Mouse (Mus musculus) CH12.LX (cell line): ENCODE measurements around the gene Capsl. TPM values are rescaled to one million over a fixed set of nuclear protein-coding genes. Genes with fewer than 3 reads are reported as not detected.

Experiments used
- DNase-seq: peaks from one replicate; pipeline ENCODE4 v3.0.0-alpha.2; 2013; ENCODE audit errors: extremely low read depth
- H3K27ac ChIP-seq: 2 replicates; pipeline ENCODE4 v1.5.1; 2012; ENCODE audit warnings: low read depth, mild to moderate bottlenecking, control low read depth, moderate library complexity; ENCODE audit not compliant: insufficient read depth
- H3K27me3 ChIP-seq: replicated peaks from 2 replicates; pipeline ENCODE3; 2012; ENCODE audit warnings: inconsistent platforms
- H3K36me3 ChIP-seq, 2 experiments: replicated peaks in 1 of 2; 2 replicates each; pipeline versions ENCODE3 to v1.6.1; 2012; ENCODE audit warnings: inconsistent platforms in 1 of 2, low read length in 1 of 2, mild to moderate bottlenecking in 1 of 2, mixed read lengths in 1 of 2, moderate library complexity in 1 of 2; ENCODE audit not compliant: control insufficient read depth in 1 of 2, insufficient read depth in 1 of 2
- H3K4me1 ChIP-seq, 2 experiments: 2 replicates each; pipeline ENCODE4 v1.6.1; 2012; ENCODE audit warnings: inconsistent platforms in 1 of 2, moderate library complexity in 1 of 2; ENCODE audit not compliant: insufficient read depth in 2 of 2, control insufficient read depth in 1 of 2
- H3K4me2 ChIP-seq: 2 replicates; pipeline ENCODE4 v1.6.1; 2012; ENCODE audit warnings: low read depth, mild to moderate bottlenecking, control low read depth; ENCODE audit not compliant: poor library complexity, insufficient read depth, severe bottlenecking
- H3K4me3 ChIP-seq, 3 experiments: fragments of 150-350 bp in 1 of 3; sonication (generic) in 1 of 3; replicated peaks in 1 of 3; 2 replicates each; pipeline versions ENCODE3 to v1.5.1; 2011 to 2012; ENCODE audit warnings: low read depth in 2 of 3, low read length in 2 of 3, mild to moderate bottlenecking in 2 of 3, moderate library complexity in 2 of 3, control low read depth in 1 of 3, improper control_type of control experiment in 1 of 3, inconsistent platforms in 1 of 3, mixed read lengths in 1 of 3; ENCODE audit not compliant: poor library complexity in 1 of 3
- H3K79me2 ChIP-seq: replicated peaks from 2 replicates; pipeline ENCODE4 v1.6.1; 2012; ENCODE audit warnings: mild to moderate bottlenecking, moderate library complexity; ENCODE audit not compliant: control insufficient read depth, poor library complexity, insufficient read depth, severe bottlenecking; ENCODE audit errors: extremely low read depth
- H3K9ac ChIP-seq: 2 replicates; pipeline ENCODE4 v1.6.1; 2012; ENCODE audit warnings: low read depth, mild to moderate bottlenecking, control low read depth, moderate library complexity; ENCODE audit not compliant: insufficient read depth
- H3K9me3 ChIP-seq: replicated peaks from 2 replicates; pipeline ENCODE3; 2012; ENCODE audit warnings: low read length, inconsistent platforms, mixed read lengths
- BHLHE40 ChIP-seq: IDR thresholded peaks from 2 replicates; pipeline ENCODE4 v1.6.1; 2011; ENCODE audit warnings: mild to moderate bottlenecking, low read depth, low read length, improper control_type of control experiment
- CHD1 ChIP-seq: IDR thresholded peaks from 2 replicates; pipeline ENCODE4 v1.6.1; 2012; ENCODE audit warnings: low read depth, low read length, improper control_type of control experiment, inconsistent platforms
- CHD2 ChIP-seq: IDR thresholded peaks from 2 replicates; pipeline ENCODE4 v1.6.1; 2011; ENCODE audit warnings: low read length, improper control_type of control experiment
- E2F4 ChIP-seq: IDR thresholded peaks from 2 replicates; pipeline ENCODE4 v1.6.1; 2011; ENCODE audit warnings: low read depth, low read length, improper control_type of control experiment; ENCODE audit not compliant: insufficient replicate concordance
- ELF1 ChIP-seq: IDR thresholded peaks from 2 replicates; pipeline ENCODE4 v1.6.1; 2014; ENCODE audit warnings: low read depth, mild to moderate bottlenecking, inconsistent platforms, low read length, improper control_type of control experiment
- EP300 ChIP-seq: IDR thresholded peaks from 2 replicates; pipeline ENCODE4 v1.6.1; 2011; ENCODE audit warnings: low read length, improper control_type of control experiment
- GABPA ChIP-seq: IDR thresholded peaks from 2 replicates; pipeline ENCODE4 v1.6.1; 2012; ENCODE audit warnings: low read depth, low read length, improper control_type of control experiment, inconsistent platforms; ENCODE audit not compliant: insufficient replicate concordance
- HCFC1 ChIP-seq: IDR thresholded peaks from 2 replicates; pipeline ENCODE4 v1.6.1; 2012; ENCODE audit warnings: low read depth, mild to moderate bottlenecking, inconsistent platforms, low read length, improper control_type of control experiment
- IRF4 ChIP-seq: IDR thresholded peaks from 2 replicates; pipeline ENCODE4 v1.6.1; 2014; ENCODE audit warnings: low read depth, mild to moderate bottlenecking, inconsistent platforms, low read length, improper control_type of control experiment
- JUN ChIP-seq: IDR thresholded peaks from 2 replicates; pipeline ENCODE4 v1.6.1; 2011; ENCODE audit warnings: low read depth, mild to moderate bottlenecking, low read length, improper control_type of control experiment, moderate library complexity; ENCODE audit not compliant: insufficient read depth
- JUND ChIP-seq: conservative IDR thresholded peaks from 2 replicates; pipeline ENCODE4 v1.6.1; 2011; ENCODE audit warnings: low read depth, low read length, improper control_type of control experiment
- MAX ChIP-seq: IDR thresholded peaks from 2 replicates; pipeline ENCODE4 v1.6.1; 2011; ENCODE audit warnings: low read length, improper control_type of control experiment
- MAZ ChIP-seq: IDR thresholded peaks from 2 replicates; pipeline ENCODE4 v1.6.1; 2012; ENCODE audit warnings: low read depth, mild to moderate bottlenecking, inconsistent platforms, low read length, improper control_type of control experiment, moderate library complexity
- MEF2A ChIP-seq: IDR thresholded peaks from 2 replicates; pipeline ENCODE4 v1.6.1; 2014; ENCODE audit warnings: low read depth, mild to moderate bottlenecking, inconsistent platforms, low read length, improper control_type of control experiment, borderline replicate concordance
- MXI1 ChIP-seq: IDR thresholded peaks from 2 replicates; pipeline ENCODE4 v1.6.1; 2011; ENCODE audit warnings: mild to moderate bottlenecking, low read depth, low read length, improper control_type of control experiment
- MYC ChIP-seq: IDR thresholded peaks from 2 replicates; pipeline ENCODE4 v1.6.1; 2011; ENCODE audit warnings: low read depth, mild to moderate bottlenecking, improper control_type of control experiment, low read length
- NELFE ChIP-seq: IDR thresholded peaks from 2 replicates; pipeline ENCODE4 v1.6.1; 2011; ENCODE audit warnings: low read depth, low read length, improper control_type of control experiment
- NRF1 ChIP-seq: IDR thresholded peaks from 2 replicates; pipeline ENCODE4 v1.6.1; 2014; ENCODE audit warnings: low read depth, mild to moderate bottlenecking, inconsistent platforms, low read length, improper control_type of control experiment, moderate library complexity
- POLR2A ChIP-seq: IDR thresholded peaks from 2 replicates; pipeline ENCODE4 v1.6.1; 2011; ENCODE audit warnings: low read depth, mild to moderate bottlenecking, improper control_type of control experiment, low read length
- POLR2AphosphoS2 ChIP-seq: IDR thresholded peaks from 2 replicates; pipeline ENCODE4 v1.6.1; 2011; ENCODE audit warnings: low read depth, low read length, improper control_type of control experiment
- RAD21 ChIP-seq: IDR thresholded peaks from 2 replicates; pipeline ENCODE4 v1.6.1; 2011; ENCODE audit warnings: low read depth, mild to moderate bottlenecking, low read length, improper control_type of control experiment, moderate library complexity
- RCOR1 ChIP-seq: conservative IDR thresholded peaks from 2 replicates; pipeline ENCODE4 v1.6.1; 2012; ENCODE audit warnings: low read depth, mild to moderate bottlenecking, inconsistent platforms, low read length, improper control_type of control experiment
- SIN3A ChIP-seq: IDR thresholded peaks from 2 replicates; pipeline ENCODE4 v1.6.1; 2012; ENCODE audit warnings: low read length, improper control_type of control experiment, inconsistent platforms
- SMC3 ChIP-seq: IDR thresholded peaks from 2 replicates; pipeline ENCODE4 v1.6.1; 2011; ENCODE audit warnings: low read depth, low read length, improper control_type of control experiment
- TBP ChIP-seq: conservative IDR thresholded peaks from 2 replicates; pipeline ENCODE4 v1.6.1; 2011; ENCODE audit warnings: low read depth, low read length, improper control_type of control experiment
- TCF12 ChIP-seq: IDR thresholded peaks from 2 replicates; pipeline ENCODE4 v1.6.1; 2014; ENCODE audit warnings: low read depth, mild to moderate bottlenecking, inconsistent platforms, low read length, improper control_type of control experiment
- UBTF ChIP-seq: IDR thresholded peaks from 2 replicates; pipeline ENCODE4 v1.6.1; 2012; ENCODE audit warnings: low read depth, mild to moderate bottlenecking, inconsistent platforms, low read length, improper control_type of control experiment, moderate library complexity
- USF2 ChIP-seq: conservative IDR thresholded peaks from 2 replicates; pipeline ENCODE4 v1.6.1; 2011; ENCODE audit warnings: low read depth, low read length, improper control_type of control experiment
- ZC3H11A ChIP-seq: IDR thresholded peaks from 2 replicates; pipeline ENCODE4 v1.6.1; 2012; ENCODE audit warnings: low read depth, mild to moderate bottlenecking, inconsistent platforms, low read length, improper control_type of control experiment
- ZKSCAN1 ChIP-seq: IDR thresholded peaks from 2 replicates; pipeline ENCODE4 v1.6.1; 2012; ENCODE audit warnings: low read depth, inconsistent platforms, low read length, improper control_type of control experiment, borderline replicate concordance
- ZMIZ1 ChIP-seq: IDR thresholded peaks from 2 replicates; pipeline ENCODE4 v1.6.1; 2012; ENCODE audit warnings: low read depth, mild to moderate bottlenecking, inconsistent platforms, low read length, improper control_type of control experiment
- ZNF384 ChIP-seq: IDR thresholded peaks from 2 replicates; pipeline ENCODE4 v1.6.1; 2012; ENCODE audit warnings: low read depth, low read length, improper control_type of control experiment, inconsistent platforms
- dilution Hi-C: fragments of 300-500 bp; cut with MboI; formaldehyde crosslinking; loops from 2 replicates; pipeline ENCODE4 v1.14.3; 2020; ENCODE audit warnings: low sequenced_read_pairs; ENCODE audit not compliant: extremely low pct_unique_long_range_greater_than_20kb, extremely low pct_ligation_motif_present
- in situ Hi-C: fragments of 300-500 bp; cut with MboI; formaldehyde crosslinking; loops from 3 replicates; pipeline ENCODE4 v1.14.3; 2019; ENCODE audit warnings: low sequenced_read_pairs, low pct_ligation_motif_present, low pct_unique_long_range_greater_than_20kb, mixed read lengths
- polyA plus RNA-seq: library from polyadenylated mRNA; unstranded; fragments of >175 nt; gene quantifications from 2 replicates; pipeline ENCODE4 v1.2.1, GENCODE M21; 2012; ENCODE audit warnings: low read depth; ENCODE audit not compliant: insufficient read length
- total RNA-seq, 2 experiments: library from RNA; depleted of rRNA; stranded (reverse); fragments of 300-350 nt in 1 of 2; fragments of >200 nt in 1 of 2; gene quantifications; 2 replicates each; pipeline ENCODE4 v1.2.3; 2012 to 2014

Gene Capsl
- total and polyA plus RNA-seq, 3 experiments, result 1.2 to 5.0 (median 1.6) TPM

DNA sequence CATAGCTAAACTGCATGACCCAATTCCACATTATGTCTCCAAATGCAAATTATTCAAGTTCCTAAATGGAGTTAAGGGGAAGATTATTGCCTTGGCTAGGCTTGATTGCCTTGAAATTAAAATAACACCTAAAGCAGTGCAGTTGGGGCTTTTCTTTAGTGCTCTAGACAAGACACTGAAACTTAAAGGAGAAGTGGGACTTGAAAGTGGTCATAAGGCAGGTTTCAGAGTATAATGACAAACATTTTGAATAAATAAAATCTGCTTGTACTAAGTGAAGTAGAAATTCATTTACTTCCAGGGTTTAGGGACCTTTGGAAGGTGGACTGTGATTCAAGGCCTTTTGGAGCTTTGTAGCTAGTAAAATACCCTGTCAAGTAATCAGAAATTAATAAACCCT is 14.7 kb upstream of the Capsl start:
- dilution Hi-C loops (no loop called here), in situ Hi-C loops (no loop called here)
- no peak overlapping the region for H3K9ac ChIP-seq
- H3K4me2 ChIP-seq, result no peak overlapping the region
- TF ChIP-seq IRF4, result peak; percentile 62; the same call in 1 of the 2 replicates
- TF ChIP-seq ELF1, result no peak
- TF ChIP-seq NRF1, result no peak
- TF ChIP-seq MYC, result no peak
- no peak for TF ChIP-seq MAZ
- TF ChIP-seq TCF12, result no peak
- TF ChIP-seq ZNF384, result no peak
- TF ChIP-seq RCOR1, result no peak; the same call in 1 of the 2 replicates
- peak; percentile 75; the same call in 1 of the 2 replicates for TF ChIP-seq EP300
- TF ChIP-seq CHD1, result no peak
- H3K79me2 ChIP-seq, result no peaks in the 10 kb centered on the region
- peak; percentile 46 for DNase-seq
- no peaks in the 10 kb centered on the region for H3K27me3 ChIP-seq
- H3K4me1 ChIP-seq, result peaks cover 5 to 21% of the 10 kb centered on the region in 2 experiments; a peak in 3 of 4 replicates
- no peaks in the 10 kb centered on the region for H3K36me3 ChIP-seq
- no peaks in the 10 kb centered on the region for H3K9me3 ChIP-seq
- no peak overlapping the region for H3K4me3 ChIP-seq
- no peak overlapping the region for H3K27ac ChIP-seq

GRCm38 (mm10) chr15:9427849-9428248 is 8.0 kb upstream of the Capsl start:
- in situ Hi-C loops (no loop called here), dilution Hi-C loops (no loop called here)
- DNase-seq, result peak; percentile 66
- H3K27me3 ChIP-seq, result no peaks in the 10 kb centered on the region
- H3K4me1 ChIP-seq, result peaks cover 7 to 32% of the 10 kb centered on the region in 2 experiments
- H3K27ac ChIP-seq, result no peak overlapping the region
- H3K79me2 ChIP-seq, result no peaks in the 10 kb centered on the region
- H3K9me3 ChIP-seq, result no peaks in the 10 kb centered on the region
- H3K9ac ChIP-seq, result no peak overlapping the region
- no peaks in the 10 kb centered on the region for H3K36me3 ChIP-seq
- no peak overlapping the region for H3K4me3 ChIP-seq
- no peak overlapping the region for H3K4me2 ChIP-seq
- TF ChIP-seq USF2 (no peak), MXI1 (no peak), IRF4 (peak; percentile 65), JUN (no peak), ZKSCAN1 (no peak), RAD21 (peak; percentile 58), POLR2AphosphoS2 (no peak), EP300 (peak; percentile 84), CHD1 (no peak), CHD2 (no peak), SMC3 (peak; percentile 22; the same call in 1 of the 2 replicates), TBP (no peak), JUND (no peak; the same call in 1 of the 2 replicates), ZNF384 (no peak), BHLHE40 (no peak), MEF2A (peak; percentile 92), MYC (no peak), NELFE (no peak), ZC3H11A (no peak), RCOR1 (no peak), HCFC1 (no peak), SIN3A (no peak), GABPA (no peak), MAX (no peak), NRF1 (no peak), UBTF (no peak), ZMIZ1 (no peak), TCF12 (no peak), POLR2A (no peak), MAZ (no peak), E2F4 (no peak)
